Mouse (Mus musculus) left cerebral cortex, adult 8-10 months (tissue): ENCODE results near the gene Atp2a2. TPM values are rescaled to one million over a fixed set of nuclear protein-coding genes. Genes with fewer than 3 reads are reported as not detected.
"Not testable (repeated sequence)": the region's sequence is repeated elsewhere in the genome, so short reads cannot be mapped to it uniquely, and the experiment has no call there.

ENCODE experiments used
- DNase-seq, 2 experiments: peaks; one replicate each; pipeline ENCODE4 v3.0.0; 2022; ENCODE audit warnings: low spot score in 2 of 2
- total RNA-seq, 4 experiments: library from RNA; stranded (reverse); gene quantifications; 2 replicates each; pipeline ENCODE4 v1.2.4; 2022

The Atp2a2 gene
- total RNA-seq, 4 experiments from 2014 or later, result 616 to 703 (median 645) TPM

DNA sequence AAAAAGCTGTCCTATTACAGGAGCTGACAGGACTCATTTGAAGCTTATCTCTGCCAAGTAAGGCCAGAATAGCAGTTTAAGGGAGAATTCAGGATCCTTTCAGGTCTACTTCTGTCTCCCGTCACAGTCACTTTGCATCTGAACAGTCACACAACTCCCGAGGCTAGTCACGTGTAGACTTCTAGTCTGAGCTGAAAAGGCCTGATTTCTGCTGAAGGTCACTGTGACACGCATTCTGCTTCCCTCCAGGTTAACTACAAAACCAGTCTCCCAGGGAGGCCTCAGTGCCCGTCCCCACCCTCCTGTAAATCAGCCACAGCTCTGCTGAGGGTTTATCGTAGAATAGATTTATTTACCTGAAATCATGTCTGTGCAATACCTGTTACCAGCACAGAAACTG, 48.8 kb downstream of the Atp2a2 start:
- no peak for DNase-seq

DNA sequence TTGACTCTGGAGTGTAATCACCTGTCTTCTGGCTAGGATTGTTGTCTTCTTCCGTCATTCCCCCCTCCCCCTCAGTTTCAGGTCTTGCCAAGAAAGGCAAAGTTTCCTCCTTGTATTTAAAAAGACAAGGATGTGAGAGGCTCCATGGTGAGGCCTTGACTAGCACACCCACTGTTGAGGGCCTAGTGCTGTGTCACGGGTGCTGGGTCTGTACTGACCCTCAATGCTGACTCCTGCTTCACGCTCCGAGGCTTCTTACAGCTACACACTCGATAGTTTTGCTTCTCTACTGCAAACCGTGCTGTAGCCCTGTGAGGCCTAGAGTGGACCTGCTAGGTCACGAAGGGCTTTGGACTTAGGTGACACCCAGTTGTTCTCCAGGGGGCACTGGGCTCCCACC, 49.8 kb downstream of the Atp2a2 start:
- no peak for DNase-seq

DNA sequence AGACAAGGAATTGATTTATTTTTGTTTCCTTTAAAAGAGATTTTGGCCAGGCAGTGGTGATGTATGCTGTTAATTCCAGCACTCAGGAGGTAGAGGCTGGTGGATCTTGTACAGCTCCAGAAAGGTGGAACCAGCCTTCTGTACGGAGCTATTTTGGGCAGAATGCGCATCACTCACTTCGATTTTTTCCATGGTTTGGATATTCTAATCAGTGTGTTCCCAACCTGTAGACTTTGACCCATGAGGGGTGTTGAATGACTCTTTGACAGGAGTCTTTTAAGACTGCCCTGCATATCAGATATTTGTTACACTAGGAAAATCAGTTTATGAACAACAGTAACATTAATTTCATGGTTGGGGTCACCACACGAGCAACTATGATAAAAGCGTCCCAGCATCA, 50.7 kb downstream of the Atp2a2 start:
- no peak for DNase-seq

DNA sequence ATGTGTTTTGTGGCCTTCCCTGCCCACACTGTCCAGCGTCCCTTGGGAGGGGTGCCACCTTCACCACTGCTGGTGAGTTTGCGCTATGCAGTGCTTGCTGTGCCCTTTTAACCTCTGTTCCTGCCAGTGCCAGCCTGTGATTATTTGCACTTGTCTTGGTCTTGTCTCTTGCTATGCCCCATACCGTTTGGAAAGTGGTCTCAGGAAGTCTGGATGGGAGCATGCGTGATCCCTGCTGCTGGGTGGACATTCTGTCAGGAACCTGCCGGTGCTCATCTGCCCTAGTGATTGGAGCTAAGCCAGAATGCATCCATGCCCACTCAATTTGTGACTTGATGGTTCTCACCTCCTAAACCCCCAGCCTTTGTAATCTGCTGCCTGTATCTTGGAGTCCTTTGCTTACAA, 51.1 kb downstream of the Atp2a2 start:
- no peak for DNase-seq

DNA sequence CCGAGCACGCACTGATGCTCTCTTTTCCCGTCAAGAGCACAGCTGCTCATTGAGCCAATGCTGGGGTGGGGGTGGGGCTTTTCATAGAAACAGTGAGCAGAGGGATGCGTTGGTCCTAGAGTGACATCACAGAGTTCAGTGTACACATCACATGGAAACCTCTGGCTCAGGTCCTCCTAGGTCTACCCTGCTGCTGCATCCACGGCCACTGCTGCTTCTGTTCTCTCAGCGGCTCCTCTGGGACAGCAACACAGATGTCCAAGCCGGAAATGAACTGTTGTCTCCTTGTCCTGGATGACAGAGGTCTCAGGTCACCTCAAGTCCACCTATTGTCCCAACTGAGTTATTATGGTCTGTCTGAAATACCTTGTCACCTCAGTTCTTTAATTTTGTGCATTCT, 52.1 kb downstream of the Atp2a2 start:
- no peak for DNase-seq

DNA sequence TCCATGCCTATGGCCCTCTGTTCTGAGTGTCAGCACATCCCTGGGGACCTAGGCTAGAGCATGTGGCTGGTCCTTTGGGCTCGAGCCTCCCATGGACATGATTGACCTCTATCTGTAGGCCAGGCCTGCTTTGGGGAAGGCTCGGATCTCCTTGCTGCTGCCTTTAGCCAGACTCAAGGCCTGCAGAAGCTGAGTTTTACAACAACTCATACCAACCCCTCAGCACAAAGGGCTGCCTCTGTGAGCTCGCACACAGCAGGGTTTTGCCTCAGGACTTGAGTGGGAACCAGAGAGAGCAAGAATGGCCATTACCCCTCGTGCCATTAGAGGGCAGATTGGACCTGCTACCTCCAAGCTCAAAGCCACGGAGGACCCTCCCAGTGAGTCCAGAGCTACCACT, 53.2 kb downstream of the Atp2a2 start:
- no peak for DNase-seq

DNA sequence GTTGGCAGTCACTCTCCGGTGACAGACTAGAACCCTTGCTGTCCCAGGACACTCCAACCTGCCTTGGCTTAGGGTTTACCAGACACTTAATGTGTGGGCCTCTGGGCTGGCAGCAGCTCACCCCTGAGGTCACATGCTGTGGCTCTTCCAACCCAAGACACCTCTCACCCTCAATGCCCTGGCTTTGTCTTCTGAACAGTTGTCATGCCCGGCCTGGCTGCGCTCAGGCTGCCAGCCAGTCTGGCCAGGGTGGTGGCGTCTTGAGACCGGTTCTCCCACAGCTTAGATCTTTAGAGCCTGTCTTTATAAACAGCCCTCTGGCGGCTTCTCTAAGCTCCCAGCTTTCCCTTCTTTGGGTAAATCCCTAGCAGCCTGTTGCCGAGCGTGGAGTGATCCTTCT, 54.2 kb downstream of the Atp2a2 start:
- no peak for DNase-seq

DNA sequence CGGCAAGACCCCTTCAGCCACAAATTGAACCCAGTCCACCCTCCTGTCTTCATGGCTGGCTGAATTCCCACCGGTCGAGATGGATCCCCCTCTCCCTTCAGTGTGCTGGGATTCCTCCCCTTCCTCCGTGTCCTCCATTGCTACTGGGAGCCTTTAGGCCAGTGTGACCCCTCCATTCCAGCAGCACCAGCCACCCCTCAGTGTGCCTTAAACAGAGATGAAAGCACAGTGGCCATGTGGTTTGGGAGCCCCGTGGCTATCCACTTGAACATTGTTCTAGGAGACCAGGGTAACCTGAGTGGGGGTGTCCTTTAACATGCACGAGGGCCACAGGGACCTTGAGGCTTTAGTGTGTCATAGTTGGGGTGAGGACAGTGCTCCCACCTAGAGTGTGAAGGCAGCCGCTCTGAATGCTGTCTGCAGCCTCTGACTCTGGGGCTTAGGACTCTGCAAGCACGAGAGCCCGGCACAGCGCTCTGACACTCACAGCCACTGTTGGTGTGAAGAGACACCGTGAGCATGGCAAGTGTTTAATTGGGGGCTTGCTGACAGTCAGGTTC, 56.9 kb downstream of the Atp2a2 start:
- DNase-seq, result no peak

DNA sequence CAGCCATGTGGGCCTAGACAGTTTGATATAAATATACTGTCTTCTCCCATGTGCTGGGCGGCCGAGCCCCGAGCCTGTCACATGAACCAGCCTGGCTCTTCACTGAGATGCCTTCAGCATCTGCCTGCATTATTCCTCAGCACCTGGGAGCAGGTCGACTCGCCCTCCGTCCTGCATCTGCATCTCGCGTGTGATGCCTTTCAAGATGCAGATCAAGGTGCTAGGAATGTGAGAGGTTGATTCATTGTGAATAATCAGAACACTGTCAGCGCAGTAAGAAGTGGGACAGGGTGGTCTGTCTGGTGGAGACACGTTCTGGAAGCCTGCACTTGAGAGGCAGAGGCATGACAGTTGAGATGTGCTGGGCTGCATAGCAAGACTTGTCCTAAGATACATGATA, 57.5 kb downstream of the Atp2a2 start:
- no peak for DNase-seq

DNA sequence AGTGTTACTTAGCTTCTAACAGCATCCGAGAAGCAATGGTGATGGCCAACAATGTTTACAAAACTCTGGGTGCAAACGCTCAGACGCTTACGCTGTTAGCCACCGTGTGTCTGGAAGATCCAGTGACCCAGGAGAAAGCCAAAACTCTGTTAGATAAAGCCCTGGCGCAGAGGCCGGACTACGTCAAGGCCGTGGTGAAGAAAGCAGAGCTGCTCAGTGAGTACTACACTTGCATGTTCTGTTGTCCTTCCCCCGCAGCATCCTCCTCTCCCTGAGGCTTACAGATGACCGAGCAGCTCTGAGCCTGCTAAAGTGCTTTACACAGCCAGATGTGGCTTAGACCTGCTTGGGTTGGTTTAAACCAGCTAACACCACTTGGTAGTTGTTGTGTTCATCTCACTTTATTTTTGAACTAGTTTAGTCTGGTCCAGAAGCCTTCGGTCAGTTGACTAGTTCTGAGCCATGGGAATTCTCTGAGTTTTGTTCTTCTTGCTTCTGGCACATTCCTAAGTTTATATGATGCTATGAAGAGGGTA, 61.9 kb downstream of the Atp2a2 start:
- DNase-seq, result no peak

DNA sequence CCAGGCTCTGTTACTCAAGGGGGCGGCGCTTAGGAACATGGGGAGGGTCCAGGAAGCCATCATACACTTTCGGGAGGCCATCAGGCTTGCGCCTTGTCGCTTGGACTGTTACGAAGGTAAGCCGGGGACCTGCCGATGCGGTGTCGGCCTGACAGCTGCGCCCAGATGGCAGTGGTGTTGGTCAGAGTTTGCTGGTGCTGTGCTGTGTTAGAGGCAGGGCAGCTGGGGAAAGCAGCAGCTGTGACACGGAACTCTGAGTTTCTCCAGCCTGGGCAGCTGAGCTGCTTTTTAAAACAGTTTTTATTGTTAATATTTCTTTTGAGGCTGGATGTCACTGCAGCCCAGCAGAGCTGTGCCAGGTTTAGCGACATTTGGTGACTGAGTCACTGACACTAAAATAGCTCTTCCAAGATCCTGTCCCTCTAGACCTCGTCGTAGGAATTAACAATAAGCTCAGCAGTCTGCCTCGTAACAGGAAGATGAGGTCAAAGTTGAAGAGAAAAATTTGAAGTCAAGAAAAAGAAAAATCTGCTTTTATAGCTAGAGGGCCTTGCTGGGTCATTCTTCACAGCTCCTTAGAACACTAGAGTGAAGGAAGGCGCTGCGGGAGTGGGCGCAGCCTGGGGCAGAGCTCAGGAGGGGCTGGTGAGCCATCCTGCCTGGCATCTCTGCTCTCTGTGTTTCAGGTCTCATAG, 62.5 kb downstream of the Atp2a2 start:
- DNase-seq, result no peak

DNA sequence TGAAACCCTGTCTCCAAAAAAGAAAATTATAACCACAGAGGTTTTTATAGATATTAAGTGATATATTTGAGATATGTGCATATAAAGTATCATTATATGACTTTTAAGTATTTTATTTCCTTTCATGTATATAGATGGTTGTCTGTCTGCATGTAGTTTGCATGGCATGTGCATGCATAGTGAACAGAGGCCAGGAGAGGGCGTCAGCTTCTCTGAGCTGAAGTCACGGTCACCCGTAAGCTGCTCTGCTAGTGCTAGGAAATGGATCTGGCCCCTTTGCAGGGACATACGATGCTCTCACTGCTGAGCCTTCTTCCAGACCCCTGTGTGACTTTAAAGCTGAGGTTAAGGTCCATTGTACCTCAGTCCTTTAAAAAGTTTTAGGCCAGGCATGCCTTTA, 67.5 kb downstream of the Atp2a2 start:
- DNase-seq, result no peak

DNA sequence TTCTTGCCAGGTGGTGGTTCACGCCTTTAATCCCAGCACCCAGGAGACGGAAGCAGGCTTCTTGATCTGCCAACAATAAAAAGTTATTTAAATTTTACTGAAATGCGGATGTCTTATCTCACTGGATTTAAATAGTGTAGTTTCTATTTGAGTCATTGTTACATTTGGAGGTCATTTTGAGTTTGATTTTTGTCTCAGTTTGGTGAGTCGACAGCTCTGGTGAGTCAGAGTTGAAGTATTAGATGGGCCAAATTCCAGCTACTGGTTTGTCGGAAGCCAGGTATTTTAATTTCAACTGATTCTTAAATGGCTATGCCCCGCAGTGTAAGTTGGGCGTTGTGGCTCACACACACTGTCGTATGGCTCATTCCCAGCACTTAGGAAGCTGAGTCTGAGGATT, 70.8 kb downstream of the Atp2a2 start:
- DNase-seq, result no peak

DNA sequence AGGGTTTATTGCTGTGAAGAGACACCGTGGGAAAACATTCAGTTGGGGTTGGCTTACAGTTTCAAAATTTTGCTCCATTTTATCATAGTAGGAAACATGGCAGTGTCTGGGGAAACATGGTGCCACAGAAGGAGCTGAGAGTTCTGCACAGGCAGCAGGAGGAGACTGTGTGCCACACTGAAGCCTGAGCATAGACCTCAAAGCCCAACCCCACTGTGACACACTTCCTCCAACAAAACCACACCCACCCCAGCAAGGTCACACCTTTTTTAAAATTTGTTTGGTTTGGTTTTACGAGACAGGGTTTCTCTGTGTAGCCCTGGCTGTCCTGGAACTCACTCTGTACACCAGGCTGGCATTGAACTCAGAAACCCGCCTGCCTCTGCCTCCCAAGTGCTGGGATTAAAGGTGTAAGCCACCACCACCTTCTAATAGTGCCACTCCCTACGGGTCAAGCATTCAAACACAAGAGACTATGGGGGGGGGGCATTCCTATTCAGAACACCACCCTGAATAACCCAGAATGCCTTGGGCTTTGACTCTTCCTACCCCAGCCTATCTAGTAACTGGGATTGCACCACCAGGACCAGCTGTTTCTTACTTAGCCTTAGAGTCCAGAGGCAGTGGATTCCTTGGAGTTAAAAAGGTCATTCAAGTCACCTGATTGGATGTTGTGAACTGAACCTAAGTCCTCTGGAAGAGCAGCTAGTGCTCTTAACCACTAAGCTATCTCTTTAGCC, 71.8 kb downstream of the Atp2a2 start:
- no peak for DNase-seq

DNA sequence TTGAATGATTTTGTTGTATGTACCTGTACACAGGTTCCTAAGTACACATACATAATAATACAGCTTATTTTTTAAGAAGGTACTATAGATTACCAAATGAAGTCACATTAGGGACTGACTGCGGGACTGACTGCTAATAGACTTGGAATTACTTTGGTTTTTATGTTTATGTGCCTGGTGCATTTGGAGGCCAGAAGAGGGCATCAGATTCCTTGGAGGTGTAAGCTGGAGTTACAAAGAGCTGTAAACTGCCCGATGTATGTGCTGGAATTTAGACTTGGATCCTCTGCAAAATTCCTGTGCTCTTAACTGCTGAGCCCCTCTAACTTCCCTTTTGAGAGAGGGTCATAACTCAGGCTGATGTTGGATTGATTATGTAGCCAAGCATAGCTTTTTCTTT, 76.5 kb downstream of the Atp2a2 start:
- DNase-seq, result no peak

DNA sequence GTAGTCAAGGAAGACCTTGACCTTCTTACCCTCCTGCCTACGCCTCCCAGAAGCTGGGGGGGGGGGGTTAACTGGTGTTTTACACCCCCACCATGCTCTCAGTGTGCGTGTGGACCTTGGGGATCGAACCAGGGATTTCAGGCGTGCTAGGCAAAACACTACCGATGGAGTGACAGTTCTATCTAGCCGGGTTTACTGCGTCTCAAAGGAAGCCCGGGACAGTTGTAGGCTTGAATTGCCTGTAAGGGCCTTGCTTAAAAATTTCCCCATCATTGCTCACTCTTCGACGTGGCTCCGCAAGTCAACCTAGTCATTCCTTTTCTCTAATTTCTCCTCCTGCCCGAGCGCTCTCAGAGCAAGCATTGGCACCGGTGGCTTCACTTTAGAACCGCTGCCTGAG, 78.9 kb downstream of the Atp2a2 start:
- no peak for DNase-seq

DNA sequence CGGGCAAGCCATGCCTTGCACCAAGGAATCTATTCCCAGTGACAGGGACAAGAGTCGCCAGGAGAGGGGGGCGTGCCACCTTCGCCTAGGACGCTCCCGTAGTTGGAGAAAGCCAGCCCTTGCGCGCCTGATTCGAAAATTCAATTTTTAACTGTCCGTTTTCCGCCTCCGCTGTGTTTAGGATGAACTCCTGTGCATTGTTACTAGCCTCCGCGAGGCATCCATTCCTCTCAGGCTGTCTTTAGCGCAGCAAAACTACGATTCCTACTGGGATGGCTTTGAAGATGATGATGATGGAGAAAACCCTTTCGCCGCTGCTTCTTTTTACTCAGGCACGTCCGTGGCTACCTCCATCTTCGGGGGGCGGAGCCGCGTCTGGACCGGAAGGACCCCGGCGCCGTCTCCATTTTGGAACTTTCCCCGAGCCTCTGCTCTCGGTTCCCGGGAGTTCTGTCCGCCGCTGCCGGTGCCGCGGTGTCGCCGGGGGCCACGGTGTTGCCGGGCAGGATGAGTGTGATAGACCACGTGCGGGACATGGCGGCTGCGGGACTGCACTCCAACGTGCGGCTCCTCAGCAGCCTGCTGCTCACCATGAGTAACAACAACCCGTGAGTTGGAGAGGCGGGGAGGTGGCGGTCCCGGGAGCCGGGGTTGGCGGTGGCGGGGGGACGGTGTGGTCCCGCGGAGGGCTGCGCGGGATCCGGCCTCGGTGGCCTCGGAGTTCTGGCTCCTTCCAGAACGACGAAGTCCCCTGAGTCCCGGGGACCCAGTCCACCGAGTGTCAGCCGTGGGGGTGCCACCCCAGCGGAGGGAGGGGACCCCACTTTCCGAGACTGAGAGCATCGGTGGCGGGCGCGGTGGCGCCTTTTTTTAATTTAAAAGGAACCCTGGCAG, 79.7 kb downstream of the Atp2a2 start:
- peak; percentile 76 to 93 for DNase-seq

DNA sequence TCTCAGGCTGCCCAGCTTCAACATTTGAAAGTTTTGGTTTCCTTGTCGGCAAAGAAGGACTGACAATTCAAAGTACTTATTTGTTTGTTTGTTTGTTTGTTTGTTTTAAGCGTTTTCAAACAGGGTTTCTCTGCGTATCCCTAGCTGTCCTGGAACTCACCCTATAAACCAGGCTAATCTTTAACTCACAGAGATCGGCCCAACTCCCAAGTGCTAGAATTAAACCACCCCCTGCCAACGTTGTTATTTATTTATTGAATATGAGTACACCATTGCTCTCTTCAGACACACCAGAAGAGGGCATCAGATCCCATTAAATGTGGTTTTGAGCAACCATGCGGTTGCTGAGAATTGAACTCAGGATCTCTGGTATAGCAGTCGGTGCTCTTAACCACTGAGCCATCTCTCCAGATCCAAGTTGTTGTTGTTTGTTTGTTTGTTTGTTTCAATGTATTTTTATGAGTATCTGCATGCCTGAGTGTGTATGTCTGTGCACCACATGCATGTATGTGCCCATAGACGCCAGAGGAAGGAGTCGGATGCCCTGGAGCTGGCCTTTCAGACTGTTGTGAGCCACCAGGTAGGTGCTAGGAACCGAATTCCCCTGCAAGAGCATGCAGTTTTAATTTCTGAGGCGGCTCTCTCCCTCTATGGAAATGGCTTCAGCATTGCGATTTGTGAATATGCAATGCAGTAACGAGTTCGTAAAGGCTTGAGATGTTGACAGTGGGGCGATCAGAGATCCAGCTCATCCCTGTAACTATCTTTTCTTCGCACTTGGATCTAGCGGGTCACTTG, 80.6 kb downstream of the Atp2a2 start, which contains the start of gene Anapc7:
TSS of gene Anapc7 (plus strand) at position 423 of the 798 bp plus-strand sequence.
- no peak for DNase-seq

DNA sequence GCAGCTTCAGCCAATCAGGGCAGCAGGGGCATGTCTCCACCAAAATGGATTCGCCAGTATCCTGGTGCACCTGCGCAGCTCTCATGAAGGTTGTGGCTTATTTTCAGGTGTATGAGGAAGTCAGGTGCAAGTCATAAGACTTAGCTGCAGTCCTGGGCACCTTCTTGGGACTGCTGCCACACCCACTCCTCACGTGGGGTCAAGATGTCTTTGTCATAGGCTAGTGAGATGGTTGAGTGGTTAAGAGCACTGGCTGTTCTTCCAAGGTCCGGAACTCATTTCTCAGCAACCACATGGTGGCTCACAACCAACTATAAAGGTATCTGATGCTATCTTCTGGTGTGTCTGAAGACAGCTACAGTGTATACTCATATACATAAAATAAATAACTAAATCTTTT, 81.3 kb downstream of the Atp2a2 start:
- not testable (repeated sequence) for DNase-seq

DNA sequence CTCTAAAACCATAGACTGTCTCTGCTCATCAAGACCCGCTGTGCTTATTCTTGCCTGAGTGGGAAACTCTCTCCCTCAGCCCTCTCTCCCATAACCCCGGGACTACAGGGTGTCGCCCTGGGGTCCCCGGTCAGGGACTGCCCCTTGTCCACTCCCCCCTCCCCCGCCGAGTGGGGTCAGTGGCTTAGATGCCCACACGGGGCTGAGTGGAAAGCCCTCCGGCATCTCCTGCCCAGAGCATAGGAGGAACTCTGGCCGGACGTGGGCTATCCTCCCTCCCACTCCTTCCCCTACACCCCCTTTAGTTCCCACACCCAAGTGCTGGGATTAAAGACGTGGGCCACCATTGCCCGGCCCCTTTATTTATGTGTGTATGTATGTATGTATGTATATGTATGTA, 86.6 kb downstream of the Atp2a2 start:
- no peak for DNase-seq

DNA sequence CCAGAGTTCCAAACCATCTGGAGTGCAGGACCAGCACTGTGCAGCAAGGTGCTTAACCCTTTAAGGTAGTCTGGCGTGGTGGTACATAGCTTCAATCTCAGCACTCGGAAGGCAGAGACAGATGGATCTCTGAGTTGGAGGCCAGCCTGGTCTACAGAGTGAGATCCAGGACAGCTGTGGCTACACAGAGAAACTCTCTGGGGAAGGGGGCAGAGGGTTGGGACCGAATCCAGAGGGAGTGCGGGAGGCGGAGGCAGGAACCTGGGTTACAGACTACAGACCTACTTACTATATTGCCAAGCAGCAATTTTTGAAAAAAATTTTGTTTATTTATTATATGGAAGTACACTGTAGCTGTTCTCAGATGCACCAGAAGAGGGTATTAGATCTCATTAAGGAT, 87.7 kb downstream of the Atp2a2 start:
- no peak for DNase-seq
